Mouse (Mus musculus) brown adipose tissue, adult 24 weeks (tissue): ENCODE data around the gene Gm29106. TPM values are rescaled to one million over a fixed set of nuclear protein-coding genes. Genes with fewer than 3 reads are reported as not detected.
"Not testable (repeated sequence)": the region's sequence is repeated elsewhere in the genome, so short reads cannot be mapped to it uniquely, and the experiment has no call there.

ENCODE experiments used
- H3K27ac ChIP-seq: fragments of 200-500 bp; replicated peaks from 2 replicates; pipeline ENCODE4 v1.5.1; 2012; ENCODE audit warnings: low read depth, mild to moderate bottlenecking, low read length
- H3K4me1 ChIP-seq: fragments of 200-500 bp; 2 replicates; pipeline ENCODE4 v1.6.1; 2012; ENCODE audit warnings: low read length, mixed read lengths; ENCODE audit not compliant: control insufficient read depth, insufficient read depth, insufficient read length
- H3K4me3 ChIP-seq: fragments of 200-500 bp; 2 replicates; pipeline ENCODE4 v1.5.1; 2012; ENCODE audit warnings: low read depth, mild to moderate bottlenecking, low read length, moderate library complexity; ENCODE audit not compliant: insufficient read depth
- polyA plus RNA-seq: library from polyadenylated mRNA; stranded (reverse); fragments of >200 nt; gene quantifications from 2 replicates; pipeline ENCODE4 v1.2.4, GENCODE M21; 2012; ENCODE audit not compliant: missing spikeins, insufficient read depth, insufficient read length

Gm29106 gene
- polyA plus RNA-seq, result not detected in 2 replicates

DNA sequence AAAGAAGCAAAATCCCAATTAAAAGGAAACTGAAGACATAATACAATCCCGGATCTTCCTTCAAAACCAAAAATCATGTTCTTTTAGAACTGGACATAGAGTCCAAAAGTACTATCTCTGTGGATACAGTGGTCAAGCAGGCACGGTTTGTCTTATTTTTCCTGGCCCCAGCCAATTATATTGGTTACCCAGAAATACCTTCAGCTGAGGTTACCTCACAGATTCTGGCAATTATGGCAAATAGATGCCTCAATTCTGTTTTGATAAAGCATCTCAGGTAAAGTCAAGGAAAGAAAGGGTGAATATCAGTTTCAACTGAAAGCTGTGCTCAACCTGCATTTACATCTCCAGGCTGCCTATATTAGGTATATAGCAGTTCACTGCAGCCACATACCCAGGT lies at the start of gene Gm29106:
TSS of gene Gm29106 (plus strand) at position 301 of the 400 bp plus-strand sequence.
- not testable (repeated sequence) for H3K27ac ChIP-seq, H3K4me1 ChIP-seq, H3K4me3 ChIP-seq

DNA sequence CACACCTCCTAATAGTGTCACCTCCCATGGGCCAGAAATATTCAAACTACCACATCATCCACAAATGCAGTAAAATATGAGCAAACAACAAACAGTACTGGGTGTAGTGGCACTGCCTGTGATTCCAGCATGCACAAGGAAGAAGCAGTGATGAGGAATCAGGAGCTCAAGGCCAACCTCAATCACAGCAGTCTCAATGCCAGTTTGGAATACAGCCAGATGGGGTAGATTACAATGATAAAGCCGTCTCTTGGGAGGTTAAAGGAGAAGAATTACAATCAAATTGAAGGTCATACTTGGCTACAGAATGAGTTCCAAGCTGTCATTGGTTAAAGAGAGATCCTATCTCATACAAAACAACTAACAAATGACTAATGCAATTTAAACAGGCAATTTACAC lies 52.2 kb downstream of the Gm29106 start:
- H3K27ac ChIP-seq, result no peak overlapping the region
- no peaks in the 10 kb centered on the region for H3K4me1 ChIP-seq
- no peak overlapping the region for H3K4me3 ChIP-seq

DNA sequence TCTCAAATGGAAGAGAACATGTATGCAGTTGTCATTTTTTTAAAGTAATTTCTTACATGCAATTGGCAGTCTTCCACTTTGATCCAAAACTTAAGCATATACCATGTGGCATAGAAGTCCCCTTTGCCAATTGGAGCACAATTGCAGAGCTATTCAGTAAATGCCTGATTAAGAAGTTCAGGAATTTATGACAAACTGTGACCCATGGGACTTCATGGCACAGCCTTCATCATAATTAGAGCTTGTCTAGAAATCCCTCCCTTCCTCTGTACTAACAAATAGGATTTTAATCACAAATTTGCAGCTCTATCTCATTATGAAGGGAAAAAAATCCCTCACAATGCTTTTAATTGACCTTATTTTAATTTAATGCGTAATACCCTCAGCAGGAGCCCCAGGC lies 59.7 kb downstream of the Gm29106 start:
- Histone ChIP-seq H3K4me1 (no peaks in the 10 kb centered on the region), H3K27ac (no peak overlapping the region), H3K4me3 (no peak overlapping the region)

Other genes starting within 250 kb of the Gm29106 start
- not detected in 2 replicates for gene Gm28168, start 248.5 kb upstream of the Gm29106 start, polyA plus RNA-seq
- not detected in 2 replicates for gene Gm7145, start 210.6 kb upstream of the Gm29106 start, polyA plus RNA-seq
- 37.9 and 41.4 TPM in 2 replicates for gene Tsn, start 135.2 kb downstream of the Gm29106 start, polyA plus RNA-seq
- 18.9 and 23.5 TPM in 2 replicates for gene Nifk, start 145.3 kb downstream of the Gm29106 start, polyA plus RNA-seq
- 11.5 and 15.4 TPM in 2 replicates for gene Clasp1, start 212.5 kb downstream of the Gm29106 start, polyA plus RNA-seq